ENCODE assay signal across 25 mouse cellular contexts in genomic region chr7:88491020-88491419, GRCm38 (mm10).
DNase-seq lines count a peak whose midpoint lies in the region; ATAC-seq and TF ChIP-seq lines count a peak whose summit lies in the region.
"Had no signal": no experiment of that assay in that cellular context is flagged by ENCODE, and none has a peak within 500 bp of the region (broad histone marks: within the 10 kb centered on the region; RNA-seq: fewer than 3 reads in every experiment).

No protein-coding gene starts in this region.

- no peak for DNase-seq in forebrain, embryonic 11.5 days (ENCODE audit: low spot score)
- no peak for DNase-seq in midbrain, postnatal 0 days (ENCODE audit: low spot score)
- peak; percentile 6 for DNase-seq in embryo, embryonic 10 days (ENCODE audit: low spot score)
- DNase-seq in left cerebral cortex, adult 9 months (ENCODE audit: low spot score in 2 of 2) = no peak
- DNase-seq: adrenal gland, postnatal 14 days; cerebellum, adult 11-12 months; cerebellum, adult 9-11 months; heart, adult 2 months; kidney, adult 11 months; kidney, postnatal 25 days; thymus, adult 18-20 months; thymus, postnatal 25 days had no signal

- no peaks in the 10 kb centered on the region for H3K9me3 ChIP-seq in forebrain, embryonic 11.5 days (ENCODE audit: control insufficient read depth, low read length)
- no peaks in the 10 kb centered on the region for H3K9me3 ChIP-seq in forebrain, embryonic 12.5 days
- H3K9me3 ChIP-seq in midbrain, embryonic 12.5 days = no peaks in the 10 kb centered on the region
- H3K9me3 ChIP-seq in midbrain, postnatal 0 days (ENCODE audit: low read length) = no peaks in the 10 kb centered on the region
- H3K9me3 ChIP-seq in midbrain, embryonic 16.5 days (replicated peaks; ENCODE audit: control insufficient read depth, low read length, poor library complexity, severe bottlenecking) = no peaks in the 10 kb centered on the region
- H3K9me3 ChIP-seq: heart, embryonic 12.5 days; hindbrain, embryonic 15.5 days; limb, embryonic 12.5 days; liver, embryonic 15.5 days; lung, embryonic 15.5 days had no signal

- TF ChIP-seq CTCF in midbrain, postnatal 0 days (IDR thresholded peaks at IDR 0.05) = no peak

- no peaks in the 10 kb centered on the region for H3K36me3 ChIP-seq in forebrain, embryonic 11.5 days (ENCODE audit: control insufficient read depth, insufficient read depth, low read length)
- no peaks in the 10 kb centered on the region for H3K36me3 ChIP-seq in forebrain, embryonic 12.5 days (replicated peaks)
- H3K36me3 ChIP-seq in midbrain, embryonic 12.5 days = no peaks in the 10 kb centered on the region
- H3K36me3 ChIP-seq in midbrain, postnatal 0 days (ENCODE audit: insufficient read depth, low read length) = no peaks in the 10 kb centered on the region
- H3K36me3 ChIP-seq in midbrain, embryonic 16.5 days (ENCODE audit: control insufficient read depth, insufficient read depth, low read length) = no peaks in the 10 kb centered on the region
- H3K36me3 ChIP-seq: G1E; heart, embryonic 12.5 days; hindbrain, embryonic 15.5 days; limb, embryonic 12.5 days; liver, embryonic 15.5 days; lung, embryonic 15.5 days had no signal

- H3K27me3 ChIP-seq in forebrain, embryonic 11.5 days (ENCODE audit: control insufficient read depth, insufficient read depth, low read length) = no peaks in the 10 kb centered on the region
- H3K27me3 ChIP-seq in forebrain, embryonic 12.5 days = no peaks in the 10 kb centered on the region
- no peaks in the 10 kb centered on the region for H3K27me3 ChIP-seq in midbrain, embryonic 12.5 days
- no peaks in the 10 kb centered on the region for H3K27me3 ChIP-seq in midbrain, postnatal 0 days (ENCODE audit: insufficient read depth, low read length)
- no peaks in the 10 kb centered on the region for H3K27me3 ChIP-seq in midbrain, embryonic 16.5 days (ENCODE audit: control insufficient read depth, insufficient read depth, low read depth, low read length)
- H3K27me3 ChIP-seq: CH12.LX; heart, embryonic 12.5 days; hindbrain, embryonic 15.5 days; limb, embryonic 12.5 days; liver, embryonic 15.5 days; lung, embryonic 15.5 days had no signal

- no peak overlapping the region for H3K4me3 ChIP-seq in forebrain, embryonic 11.5 days (ENCODE audit: low read depth, low read length)
- no peak overlapping the region for H3K4me3 ChIP-seq in forebrain, embryonic 12.5 days (replicated peaks)
- no peak overlapping the region for H3K4me3 ChIP-seq in midbrain, embryonic 12.5 days
- H3K4me3 ChIP-seq in midbrain, postnatal 0 days (ENCODE audit: low read depth, low read length) = no peak overlapping the region
- no peak overlapping the region for H3K4me3 ChIP-seq in midbrain, embryonic 16.5 days (ENCODE audit: low read depth, low read length)
- H3K4me3 ChIP-seq: heart, adult 2 months; heart, embryonic 12.5 days; hindbrain, embryonic 15.5 days; limb, embryonic 12.5 days; liver, embryonic 15.5 days; lung, embryonic 15.5 days had no signal

- H3K9ac ChIP-seq in forebrain, embryonic 11.5 days (ENCODE audit: low read length) = no peak overlapping the region
- H3K9ac ChIP-seq in forebrain, embryonic 12.5 days = no peak overlapping the region
- no peak overlapping the region for H3K9ac ChIP-seq in midbrain, embryonic 12.5 days (replicated peaks)
- H3K9ac ChIP-seq in midbrain, postnatal 0 days (replicated peaks; ENCODE audit: low read length, poor library complexity, severe bottlenecking) = no peak overlapping the region
- H3K9ac ChIP-seq in midbrain, embryonic 16.5 days (ENCODE audit: low read depth, low read length) = no peak overlapping the region
- H3K9ac ChIP-seq: heart, embryonic 12.5 days; hindbrain, embryonic 15.5 days; limb, embryonic 12.5 days; liver, embryonic 15.5 days; lung, embryonic 15.5 days had no signal

- H3K27ac ChIP-seq in forebrain, embryonic 11.5 days (ENCODE audit: low read depth, low read length) = no peak overlapping the region
- H3K27ac ChIP-seq in forebrain, embryonic 12.5 days = no peak overlapping the region
- H3K27ac ChIP-seq in midbrain, embryonic 12.5 days (replicated peaks) = no peak overlapping the region
- no peak overlapping the region for H3K27ac ChIP-seq in midbrain, postnatal 0 days (ENCODE audit: low read depth, low read length)
- H3K27ac ChIP-seq in midbrain, embryonic 16.5 days (ENCODE audit: low read length) = no peak overlapping the region; the same call in 1 of the 2 replicates
- H3K27ac ChIP-seq: heart, adult 2 months; hindbrain, embryonic 15.5 days; limb, embryonic 12.5 days; liver, embryonic 15.5 days; lung, embryonic 15.5 days; stomach, postnatal 0 days had no signal

- H3K4me2 ChIP-seq in forebrain, embryonic 11.5 days (ENCODE audit: low read depth, low read length, severe bottlenecking) = no peak overlapping the region
- no peak overlapping the region for H3K4me2 ChIP-seq in forebrain, embryonic 12.5 days
- no peak overlapping the region for H3K4me2 ChIP-seq in midbrain, embryonic 12.5 days (replicated peaks)
- no peak overlapping the region for H3K4me2 ChIP-seq in midbrain, postnatal 0 days (ENCODE audit: low read depth, low read length, poor library complexity, severe bottlenecking)
- H3K4me2 ChIP-seq in midbrain, embryonic 16.5 days (ENCODE audit: low read length) = no peak overlapping the region
- H3K4me2 ChIP-seq: heart, embryonic 12.5 days; hindbrain, embryonic 15.5 days; limb, embryonic 12.5 days; liver, embryonic 15.5 days; lung, embryonic 15.5 days had no signal

- peak; percentile 55; the same call in 1 of the 2 replicates for ATAC-seq in forebrain, embryonic 11.5 days (replicated peaks; ENCODE audit: low FRiP score)
- ATAC-seq in forebrain, embryonic 12.5 days (ENCODE audit: low FRiP score) = no peak
- 0 out of 2 replicates have a peak, but pooled peaks have one; percentile 44 for ATAC-seq in midbrain, embryonic 12.5 days (ENCODE audit: low FRiP score, low read depth)
- no peak for ATAC-seq in midbrain, postnatal 0 days (ENCODE audit: low FRiP score)
- ATAC-seq in midbrain, embryonic 16.5 days = peak; percentile 67; the same call in 1 of the 2 replicates
- ATAC-seq in erythroblast, adult 5-6 weeks (replicated peaks; ENCODE audit: low FRiP score, poor library complexity, severe bottlenecking) = no peak
- ATAC-seq: inflammation-experienced regulatory T-cells, adult 6 months had no signal

- no peaks in the 10 kb centered on the region for H3K4me1 ChIP-seq in forebrain, embryonic 11.5 days (replicated peaks; ENCODE audit: control insufficient read depth, insufficient read depth, low read length)
- 0 out of 2 replicates have a peak, but pooled peaks cover 4% of the 10 kb centered on the region for H3K4me1 ChIP-seq in forebrain, embryonic 12.5 days
- no peaks in the 10 kb centered on the region for H3K4me1 ChIP-seq in midbrain, embryonic 12.5 days
- H3K4me1 ChIP-seq in midbrain, postnatal 0 days (ENCODE audit: insufficient read depth, low read length) = no peaks in the 10 kb centered on the region
- H3K4me1 ChIP-seq in midbrain, embryonic 16.5 days (ENCODE audit: control insufficient read depth, insufficient read depth, low read length) = no peaks in the 10 kb centered on the region
- H3K4me1 ChIP-seq: heart, embryonic 12.5 days; hindbrain, embryonic 15.5 days; limb, embryonic 12.5 days; liver, embryonic 15.5 days; lung, embryonic 15.5 days had no signal

- 10% methylated on average over 2 of the region's 2 CpGs for WGBS in forebrain, embryonic 11.5 days
- whole genome bisulfite sequencing in forebrain, embryonic 12.5 days = 16% methylated on average over 2 of the region's 2 CpGs
- WGBS in midbrain, embryonic 12.5 days = 12% methylated on average over 2 of the region's 2 CpGs
- WGBS in midbrain, postnatal 0 days = 10% methylated on average over 2 of the region's 2 CpGs
- WGBS in midbrain, embryonic 16.5 days = 14% methylated on average over 2 of the region's 2 CpGs

Comparison
In these comparisons a context has a peak if more than half of its experiments do, and no peak if none do; other contexts are left out.
1. ATAC-seq: peak in forebrain, embryonic 11.5 days (single experiment), midbrain, embryonic 12.5 days (single experiment) and midbrain, embryonic 16.5 days (single experiment); none in forebrain, embryonic 12.5 days (single experiment), midbrain, postnatal 0 days (single experiment) and erythroblast, adult 5-6 weeks (single experiment).